Mouse (Mus musculus) cerebellum, adult 9-11 months (tissue): Measurements from ENCODE around the gene Fdxr.

Experiments used
- DNase-seq: peaks from one replicate; pipeline ENCODE4 v3.0.0; 2022

Fdxr gene

GRCm38 (mm10) chr11:115276780-115277603 is at the start of gene Fdxr:
Gene Fdxr (minus strand): TSS chr11:115277050.
- peak; percentile 98 for DNase-seq

GRCm38 (mm10) chr11:115323354-115323753 is 46.5 kb upstream of the Fdxr start:
- DNase-seq = no peak

- DNase-seq = peak; percentile 63
These were observed 45.2 kb upstream of the Fdxr start, which contains the start of gene Ush1g for GRCm38 (mm10) chr11:115321906-115322693. Gene Ush1g (minus strand): TSS chr11:115322041.

- DNase-seq = peak; percentile 66
These were observed 43.0 kb upstream of the Fdxr start for GRCm38 (mm10) chr11:115319704-115320383.

GRCm38 (mm10) chr11:115318245-115319027 is 41.6 kb upstream of the Fdxr start:
- DNase-seq = no peak

DNA sequence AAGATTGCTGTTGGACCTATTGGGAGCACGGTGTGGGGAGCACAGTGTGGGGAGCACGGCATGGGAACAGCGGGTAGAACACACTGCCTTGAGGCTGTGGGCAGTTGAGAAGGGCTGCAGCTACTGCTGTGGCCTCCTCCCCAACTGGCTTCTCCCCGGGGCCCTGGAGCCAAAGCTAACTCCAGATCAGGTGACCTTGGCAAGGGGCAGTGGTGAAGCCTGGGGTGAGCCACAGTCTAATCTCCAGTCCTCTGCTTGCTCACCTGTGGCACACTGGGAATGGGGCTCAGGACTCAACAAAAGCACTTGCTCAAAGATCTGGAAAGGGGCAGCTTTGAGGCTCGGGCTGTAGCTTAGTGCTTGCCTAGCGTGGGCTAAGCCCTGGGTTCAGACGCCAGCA is 40.4 kb upstream of the Fdxr start:
- no peak for DNase-seq

GRCm38 (mm10) chr11:115314249-115314648 is 37.4 kb upstream of the Fdxr start:
- no peak for DNase-seq

DNA sequence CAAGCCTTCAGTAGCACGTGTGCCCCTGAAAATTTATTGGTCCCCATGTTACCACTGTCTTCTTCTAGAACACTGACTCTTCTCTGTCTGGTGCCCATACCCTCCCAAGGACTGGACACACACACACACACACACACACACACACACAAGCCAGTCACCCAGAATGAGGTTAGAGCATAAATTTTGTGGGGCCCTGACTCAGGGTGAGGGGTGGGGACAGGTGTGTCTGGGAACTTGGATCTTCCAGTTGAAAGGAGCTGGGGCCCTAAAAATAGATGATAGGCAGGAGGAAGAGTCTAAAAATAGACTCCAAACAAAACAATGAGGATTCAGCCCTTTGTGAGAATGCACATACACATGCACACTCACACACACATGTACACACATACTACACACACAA is 31.9 kb upstream of the Fdxr start:
- DNase-seq = no peak

DNA sequence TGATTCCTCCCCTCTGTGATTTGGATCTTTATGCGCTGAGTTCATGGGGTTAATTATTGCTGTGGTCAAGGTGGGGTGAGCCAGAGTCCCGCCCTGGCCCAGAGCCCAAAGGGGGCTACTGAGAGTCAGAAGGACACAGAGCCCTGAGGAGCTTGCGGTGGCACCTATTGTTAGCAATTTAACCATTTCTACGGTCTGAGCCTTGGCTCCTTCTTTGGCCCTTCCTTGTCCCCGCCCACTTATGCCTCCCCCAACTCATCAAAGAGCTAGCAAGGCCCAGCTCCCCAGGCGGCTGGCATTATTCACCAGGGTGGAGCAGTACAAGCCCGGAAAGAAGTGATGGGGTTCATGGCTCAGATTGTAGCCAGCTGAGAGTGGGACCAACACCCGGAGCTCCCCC is 30.0 kb upstream of the Fdxr start, which contains the start of gene Otop2:
TSS of gene Otop2 (plus strand) at position 301 of the 400 bp plus-strand sequence.
- DNase-seq = no peak

GRCm38 (mm10) chr11:115303167-115303566 is 26.3 kb upstream of the Fdxr start:
- DNase-seq = no peak

DNA sequence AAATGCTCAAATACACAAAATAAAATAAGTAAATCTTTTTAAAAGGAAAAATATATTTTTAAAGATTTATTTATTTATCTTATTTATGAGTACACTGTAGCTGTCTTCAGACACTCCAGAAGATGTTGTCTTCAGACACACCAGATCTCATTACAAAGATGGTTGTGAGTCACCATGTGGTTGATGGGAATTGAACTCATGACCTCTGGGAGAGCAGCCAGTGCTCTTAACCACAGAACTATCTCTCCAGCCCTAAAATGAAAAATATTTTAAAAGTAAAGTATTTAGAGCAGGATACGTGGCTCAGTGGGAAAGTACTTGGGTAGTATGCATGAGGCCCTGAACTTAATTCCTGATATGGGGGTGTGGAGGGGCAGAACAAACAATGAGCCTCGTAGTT is 24.5 kb upstream of the Fdxr start:
- DNase-seq = no peak

DNA sequence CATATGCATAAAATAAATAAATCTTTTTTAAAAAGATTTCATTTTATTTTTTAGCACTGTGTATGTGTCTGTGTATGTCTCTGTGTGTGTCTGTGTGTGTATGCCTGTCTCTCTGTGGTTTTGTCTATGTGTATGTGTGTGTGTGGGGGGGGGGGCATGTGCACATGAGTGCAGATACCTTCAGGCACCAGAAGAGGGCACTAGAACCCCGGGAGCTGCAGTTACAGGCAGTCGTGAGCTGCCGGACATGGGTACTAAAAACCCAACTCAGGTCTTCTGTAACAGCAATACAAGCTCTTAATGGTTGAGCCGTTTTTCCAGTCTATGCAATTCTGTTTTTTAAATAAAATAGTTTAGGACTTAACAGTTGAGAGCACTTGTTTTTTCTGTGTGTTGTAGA is 23.9 kb upstream of the Fdxr start:
- DNase-seq = no peak

- peak; percentile 22 for DNase-seq
These were observed 21.3 kb upstream of the Fdxr start for GRCm38 (mm10) chr11:115298160-115298559.

GRCm38 (mm10) chr11:115297214-115297826 is 20.5 kb upstream of the Fdxr start, which contains the start of gene Fads6:
Gene Fads6 (minus strand): TSS chr11:115297663.
- peak; percentile 94 for DNase-seq

- DNase-seq = peak; percentile 85
These were observed 19.8 kb upstream of the Fdxr start for GRCm38 (mm10) chr11:115296471-115297210.

- DNase-seq = peak; percentile 39
These were observed 19.1 kb upstream of the Fdxr start for GRCm38 (mm10) chr11:115295939-115296338.

- no peak for DNase-seq
These were observed 16.0 kb upstream of the Fdxr start for GRCm38 (mm10) chr11:115292631-115293375.

DNA sequence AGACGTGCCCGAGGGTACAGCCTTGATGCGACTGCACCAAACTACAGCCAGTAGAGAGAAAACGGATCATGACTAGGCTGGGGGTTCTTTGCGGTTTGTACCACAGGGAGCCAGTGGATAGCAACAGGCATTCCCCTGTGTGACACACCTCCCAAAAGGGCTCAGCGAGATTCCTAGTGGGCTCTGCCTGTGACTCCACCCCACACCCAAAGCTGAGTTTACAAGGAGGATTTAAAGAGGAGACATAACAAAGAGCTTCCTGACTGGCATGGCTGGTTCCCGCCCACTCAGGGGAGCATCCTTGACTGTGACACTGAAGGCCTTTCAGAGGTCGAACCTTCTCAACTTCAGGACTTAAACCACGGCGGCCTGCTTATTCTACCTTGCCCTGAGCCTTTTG is 14.7 kb upstream of the Fdxr start:
- peak; percentile 25 for DNase-seq

GRCm38 (mm10) chr11:115290919-115291318 is 14.1 kb upstream of the Fdxr start:
- no peak for DNase-seq

DNA sequence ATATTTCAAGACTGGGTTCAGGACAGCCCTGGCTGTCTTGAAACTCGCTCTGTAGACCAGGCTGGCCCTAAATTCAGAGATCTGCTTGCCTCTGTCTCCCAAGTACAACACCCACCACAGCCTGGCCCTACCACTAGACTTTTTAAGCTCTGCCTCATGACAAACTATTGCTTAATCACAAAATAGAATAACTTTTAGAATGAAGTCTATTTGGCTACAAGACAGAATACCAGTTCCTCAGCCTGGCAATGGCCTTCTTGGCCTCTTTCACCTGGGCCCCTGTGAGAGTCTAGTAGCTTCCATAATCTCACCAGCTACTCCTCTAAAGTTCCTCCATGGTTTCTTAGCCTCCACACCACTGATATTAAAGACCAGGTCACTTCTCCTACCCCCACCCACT is 13.5 kb upstream of the Fdxr start:
- no peak for DNase-seq
